Mouse (Mus musculus) Patski (cell line): ENCODE data around the gene Ddn. TPM values are rescaled to one million over a fixed set of nuclear protein-coding genes. Genes with fewer than 3 reads are reported as not detected.

ENCODE experiments used
- ATAC-seq: fragments of 100-300 bp; one replicate; pipeline ENCODE4 v1.8.0; 2021
- CTCF ChIA-PET: fragments of 350-600 bp; sonication (Branson Sonifier 250); formaldehyde crosslinking; loops from one replicate; lab custom pipeline; 2022; ENCODE audit warnings: inconsistent platforms; lab: Charles Lee
- POLR2A ChIA-PET: fragments of 350-600 bp; sonication (Branson Sonifier 250); formaldehyde crosslinking; loops from one replicate; lab custom pipeline; 2022; ENCODE audit warnings: antibody characterized with exemption, inconsistent platforms; lab: Charles Lee
- DNase-seq: peaks from one replicate; pipeline ENCODE4 v3.0.0-alpha.2; 2011; ENCODE audit warnings: low read depth, low spot score
- H3K27me3 ChIP-seq: fragments of 371-371 bp; one replicate; pipeline ENCODE4 v1.5.1; 2021
- CTCF ChIP-seq: fragments of 100-300 bp; IDR thresholded peaks from one replicate; pipeline ENCODE4 v1.5.1; 2021
- in situ Hi-C: fragments of 300-500 bp; cut with MboI; formaldehyde crosslinking; loops from 3 replicates; pipeline ENCODE4 v1.11.1; 2018; ENCODE audit warnings: low pct_unique_long_range_greater_than_20kb, mixed read lengths
- polyA plus RNA-seq: library from polyadenylated mRNA; unstranded; gene quantifications from one replicate; pipeline ENCODE4 v1.2.3, GENCODE M21; 2021

Gene Ddn
- polyA plus RNA-seq, 1 experiment from 2014 or later: not detected

- no peak for TF ChIP-seq CTCF
- DNase-seq (no peak), ATAC-seq (no peak)
- POLR2A ChIA-PET: no interaction called here
- no peaks in the 10 kb centered on the region for H3K27me3 ChIP-seq
- CTCF ChIA-PET: interaction anchor here (1.2 kb wide), 1 partner anchor 14 kb away, joined by 4 read pairs; no protein-coding TSS in a partner anchor
- in situ Hi-C loops: no loop called here
Measured at GRCm38 (mm10) chr15:98845149-98845548, 35.9 kb upstream of the Ddn start.

GRCm38 (mm10) chr15:98843595-98844223 is 34.4 kb upstream of the Ddn start:
- POLR2A ChIA-PET: interaction anchor here (1.5 kb wide), 1 partner anchor 9 kb away, joined by 4 read pairs; no protein-coding TSS in a partner anchor

GRCm38 (mm10) chr15:98839671-98840585 is 30.6 kb upstream of the Ddn start:
- no peak for DNase-seq
- in situ Hi-C loops: no loop called here

More at GRCm38 (mm10) chr15:98843595-98844223, 34.4 kb upstream of the Ddn start:
- H3K27me3 ChIP-seq: no peaks in the 10 kb centered on the region
- CTCF ChIA-PET: interaction anchor here (1.0 kb wide), 1 partner anchor 12 kb away, joined by 3 read pairs; the partner anchor contains the start of gene Prkag1
- in situ Hi-C loops: no loop called here
- DNase-seq: no peak
- TF ChIP-seq CTCF: no peak
- ATAC-seq: no peak

GRCm38 (mm10) chr15:98839161-98839560 is 29.9 kb upstream of the Ddn start:
- ChIA-PET CTCF (no interaction called here), POLR2A (no interaction called here)
- no peak for TF ChIP-seq CTCF
- in situ Hi-C loops: no loop called here
- DNase-seq: no peak
- ATAC-seq: no peak
- H3K27me3 ChIP-seq: no peaks in the 10 kb centered on the region

More at GRCm38 (mm10) chr15:98839671-98840585, 30.6 kb upstream of the Ddn start:
- no peak for ATAC-seq
- no peak for TF ChIP-seq CTCF
- CTCF ChIA-PET: interaction anchor here (1.3 kb wide), 1 partner anchor 14 kb away, joined by 3 read pairs; no protein-coding TSS in a partner anchor
- POLR2A ChIA-PET: interaction anchor here (0.7 kb wide), 1 partner anchor 8 kb away, joined by 4 read pairs; the partner anchor contains the start of gene Prkag1
- no peaks in the 10 kb centered on the region for H3K27me3 ChIP-seq

- DNase-seq: no peak
- no peak for TF ChIP-seq CTCF
- POLR2A ChIA-PET: interaction anchor here (0.5 kb wide), 1 partner anchor 131 kb away, joined by 3 read pairs; no protein-coding TSS in a partner anchor
Measured at GRCm38 (mm10) chr15:98837743-98838103, 28.4 kb upstream of the Ddn start.

GRCm38 (mm10) chr15:98837006-98837742 is 27.9 kb upstream of the Ddn start:
- no peak for ATAC-seq
- H3K27me3 ChIP-seq: no peaks in the 10 kb centered on the region
- no peak for DNase-seq
- ChIA-PET CTCF (no interaction called here), POLR2A (interaction anchor here (0.5 kb wide), 1 partner anchor 39 kb away, joined by 3 read pairs; no protein-coding TSS in a partner anchor)
- in situ Hi-C loops: no loop called here
- no peak for TF ChIP-seq CTCF

More at GRCm38 (mm10) chr15:98837743-98838103, 28.4 kb upstream of the Ddn start:
- in situ Hi-C loops: no loop called here
- ATAC-seq: no peak
- no peaks in the 10 kb centered on the region for H3K27me3 ChIP-seq
- CTCF ChIA-PET: no interaction called here

GRCm38 (mm10) chr15:98835291-98835690 is 26.0 kb upstream of the Ddn start:
- no peak for TF ChIP-seq CTCF
- H3K27me3 ChIP-seq: no peaks in the 10 kb centered on the region
- POLR2A ChIA-PET: no interaction called here
- ATAC-seq (no peak), DNase-seq (no peak)
- in situ Hi-C loops: no loop called here
- CTCF ChIA-PET: no interaction called here

GRCm38 (mm10) chr15:98834059-98834458 is 24.8 kb upstream of the Ddn start:
- ChIA-PET POLR2A (no interaction called here), CTCF (no interaction called here)
- DNase-seq: no peak
- TF ChIP-seq CTCF: no peak
- no peak for ATAC-seq
- in situ Hi-C loops: no loop called here
- H3K27me3 ChIP-seq: no peaks in the 10 kb centered on the region

- POLR2A ChIA-PET: no interaction called here
- H3K27me3 ChIP-seq: no peaks in the 10 kb centered on the region
- no peak for TF ChIP-seq CTCF
- in situ Hi-C loops: no loop called here
- CTCF ChIA-PET: interaction anchor here (2.0 kb wide), 1 partner anchor 12 kb away, joined by 4 read pairs; no protein-coding TSS in a partner anchor
- DNase-seq: no peak
- no peak for ATAC-seq
Measured at GRCm38 (mm10) chr15:98833281-98833680, 24.0 kb upstream of the Ddn start.
